Mouse (Mus musculus) MEL (cell line): ENCODE measurements around the gene Kit.

Experiments used
- CTCF ChIP-seq, 3 experiments: IDR thresholded peaks in 2 of 3; conservative IDR thresholded peaks in 1 of 3; 2 replicates each; pipeline ENCODE4 v1.5.1; 2011 to 2012; ENCODE audit warnings: low read length in 3 of 3, low read depth in 2 of 3, mild to moderate bottlenecking in 2 of 3, improper control_type of control experiment in 1 of 3, inconsistent platforms in 1 of 3, mixed read lengths in 1 of 3, moderate library complexity in 1 of 3; ENCODE audit not compliant: control insufficient read depth in 1 of 3, insufficient read depth in 1 of 3, poor library complexity in 1 of 3, severe bottlenecking in 1 of 3
- EP300 ChIP-seq, 2 experiments: IDR thresholded peaks; 2 replicates each; pipeline ENCODE4 v1.6.1; 2011; ENCODE audit warnings: improper control_type of control experiment in 2 of 2, low read length in 2 of 2, low read depth in 1 of 2, mild to moderate bottlenecking in 1 of 2
- GABPA ChIP-seq: IDR thresholded peaks from 2 replicates; pipeline ENCODE4 v1.6.1; 2012; ENCODE audit warnings: low read depth, mild to moderate bottlenecking, inconsistent platforms, low read length, improper control_type of control experiment, moderate library complexity
- MAX ChIP-seq: IDR thresholded peaks from 2 replicates; pipeline ENCODE4 v1.6.1; 2011; ENCODE audit warnings: low read length, improper control_type of control experiment
- POLR2A ChIP-seq, 2 experiments: IDR thresholded peaks; 2 replicates each; pipeline ENCODE4 v1.6.1; 2011 to 2012; ENCODE audit warnings: low read length in 2 of 2, mild to moderate bottlenecking in 2 of 2, control low read depth in 1 of 2, improper control_type of control experiment in 1 of 2, low read depth in 1 of 2, moderate library complexity in 1 of 2; ENCODE audit not compliant: control insufficient read depth in 1 of 2, insufficient read depth in 1 of 2, poor library complexity in 1 of 2
- RAD21 ChIP-seq: IDR thresholded peaks from 2 replicates; pipeline ENCODE4 v1.6.1; 2011; ENCODE audit warnings: mild to moderate bottlenecking, low read depth, low read length, improper control_type of control experiment
- USF1 ChIP-seq: IDR thresholded peaks from 2 replicates; pipeline ENCODE4 v1.6.1; 2014; ENCODE audit warnings: low read depth, mild to moderate bottlenecking, inconsistent platforms, low read length, improper control_type of control experiment, moderate library complexity
- ZNF384 ChIP-seq: IDR thresholded peaks from 2 replicates; pipeline ENCODE4 v1.6.1; 2012; ENCODE audit warnings: low read depth, mild to moderate bottlenecking, inconsistent platforms, low read length, improper control_type of control experiment

DNA sequence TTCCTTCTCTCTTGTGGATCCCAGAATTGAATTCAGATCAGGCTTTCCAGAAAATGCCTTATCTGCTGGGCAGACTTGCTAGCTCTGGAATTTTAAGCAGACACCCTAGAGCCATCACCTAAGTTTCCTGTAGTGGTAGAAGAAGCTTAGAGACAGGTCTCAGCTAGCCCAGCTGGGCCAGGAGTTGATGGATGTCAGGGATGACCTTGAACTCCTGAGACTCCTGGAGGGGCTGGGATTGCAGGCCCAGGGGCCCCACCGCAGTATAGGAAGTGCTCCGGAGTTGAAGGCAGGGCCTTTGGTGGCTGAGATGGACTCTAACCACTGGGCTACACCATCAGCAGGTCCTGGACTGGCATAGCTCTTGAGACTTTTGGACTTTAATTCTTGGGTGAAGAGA, 22.6 kb downstream of the Kit start:
- TF ChIP-seq EP300 (IDR thresholded peaks at IDR 0.05; ENCODE audit: low read depth in 1 of 2, low read length in 2 of 2): no peak
- no peak for TF ChIP-seq CTCF (IDR thresholded peaks at IDR 0.05 in 2 of 3, conservative IDR thresholded peaks at IDR 0.05 in 1 of 3; ENCODE audit: control insufficient read depth in 1 of 3, insufficient read depth in 1 of 3, low read depth in 2 of 3, low read length in 3 of 3, poor library complexity in 1 of 3, severe bottlenecking in 1 of 3)
- TF ChIP-seq POLR2A (IDR thresholded peaks at IDR 0.05; ENCODE audit: control insufficient read depth in 1 of 2, insufficient read depth in 1 of 2, low read depth in 1 of 2, low read length in 2 of 2, poor library complexity in 1 of 2): no peak
- no peak for TF ChIP-seq ZNF384
- no peak for TF ChIP-seq MAX
- no peak for TF ChIP-seq USF1
- no peak for TF ChIP-seq GABPA
- no peak for TF ChIP-seq RAD21
